Mouse (Mus musculus): ENCODE data around the gene Klkb1.

The Klkb1 gene

DNA sequence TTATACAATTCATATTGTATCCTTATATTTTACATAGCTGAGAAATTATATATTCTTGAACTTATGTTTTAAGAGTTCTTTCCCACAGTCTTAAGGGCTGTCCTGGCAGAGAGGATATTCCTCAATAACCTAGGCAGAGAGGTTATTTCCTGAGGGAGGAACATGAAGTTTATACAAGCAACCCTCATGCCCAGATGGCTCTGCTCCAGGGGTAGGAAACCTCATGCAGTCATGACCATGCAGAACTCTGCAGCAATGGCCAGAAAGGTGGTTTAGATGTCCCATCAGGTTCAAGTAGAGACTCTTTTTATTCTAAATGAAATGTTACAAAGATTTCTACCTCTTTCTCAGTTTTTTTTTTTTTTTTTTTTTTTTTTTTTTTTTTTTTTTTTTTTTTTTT, 25.6 kb downstream of the Klkb1 start:
- in situ Hi-C loops (cut with MboI, MseI) = no loop called here

DNA sequence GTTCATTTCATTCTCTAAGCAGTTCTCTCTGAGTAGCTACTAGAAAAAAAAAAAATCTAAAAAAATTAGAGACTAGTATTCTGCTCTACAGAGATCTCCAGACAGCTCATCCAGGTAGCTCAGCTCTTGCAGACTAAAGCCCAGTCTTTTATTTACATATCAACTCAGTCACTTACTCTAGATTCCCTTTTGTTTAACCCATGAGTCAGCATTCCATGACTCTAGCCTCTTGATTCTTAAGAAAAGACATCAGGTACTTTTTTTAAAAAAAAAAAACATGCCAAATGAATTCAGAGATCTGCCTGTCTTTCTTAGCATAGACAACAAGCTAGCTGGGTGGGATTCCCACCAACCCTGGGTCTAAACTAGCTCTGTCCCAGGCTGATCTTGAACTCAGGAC, 26.2 kb downstream of the Klkb1 start:
- in situ Hi-C loops (cut with MboI, MseI) = no loop called here

DNA sequence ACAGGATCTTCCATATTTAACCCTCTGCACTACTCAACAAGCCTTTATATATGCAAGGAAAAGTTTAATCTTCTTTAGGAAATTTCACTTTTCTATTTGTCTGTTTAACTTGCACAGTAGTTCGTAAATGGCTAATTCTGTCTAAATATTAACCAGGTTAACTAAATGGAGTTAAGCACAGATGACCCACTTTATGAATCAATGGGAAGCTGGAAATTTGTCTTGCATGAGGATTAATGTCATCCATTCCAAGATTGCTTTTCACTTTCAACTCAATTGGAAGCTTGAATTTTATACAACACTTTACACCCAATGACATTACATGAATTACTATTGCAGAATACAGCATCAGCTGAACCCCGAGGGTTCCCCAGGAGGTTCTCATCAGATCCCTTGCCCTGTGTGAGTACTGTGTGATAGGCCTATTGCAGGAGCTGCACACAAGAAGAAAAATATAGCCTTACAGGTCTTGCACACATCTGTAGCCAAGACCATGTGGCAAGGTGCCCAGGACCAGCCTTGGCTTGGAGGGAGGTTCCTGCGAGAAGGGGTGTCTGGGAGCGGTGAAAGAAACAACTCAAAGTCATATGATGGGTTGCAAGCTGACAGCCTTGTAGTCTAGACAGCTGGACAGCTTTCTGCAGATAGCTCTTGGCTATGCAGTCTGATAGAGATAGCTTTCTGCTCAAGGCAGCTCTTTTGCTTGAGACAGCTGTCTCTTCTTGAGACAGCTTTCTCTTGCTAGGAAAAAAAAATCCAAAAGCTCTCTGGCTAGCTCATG, 26.9 kb downstream of the Klkb1 start:
- in situ Hi-C loops (cut with MboI, MseI) = no loop called here

DNA sequence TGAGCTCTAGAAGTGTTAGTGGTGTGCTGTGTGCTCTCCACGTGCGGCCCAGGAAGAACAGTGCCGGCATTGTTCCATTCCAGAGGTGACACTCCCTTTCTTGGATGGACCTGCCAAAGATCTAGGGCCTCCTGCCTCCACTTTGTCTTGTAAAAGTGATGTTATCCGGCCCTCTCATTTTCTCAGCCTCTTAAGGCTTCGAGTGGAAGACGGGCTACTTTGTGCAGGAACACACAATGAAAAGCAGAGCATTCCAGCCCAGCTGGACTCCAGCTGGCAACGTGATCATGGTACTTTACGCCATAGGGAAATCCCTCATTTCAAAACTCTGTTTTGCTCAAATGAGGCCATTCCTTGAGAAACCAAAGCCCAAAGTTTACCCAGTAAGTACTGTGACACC, 27.7 kb downstream of the Klkb1 start:
- in situ Hi-C loops (cut with MboI, MseI) = no loop called here

DNA sequence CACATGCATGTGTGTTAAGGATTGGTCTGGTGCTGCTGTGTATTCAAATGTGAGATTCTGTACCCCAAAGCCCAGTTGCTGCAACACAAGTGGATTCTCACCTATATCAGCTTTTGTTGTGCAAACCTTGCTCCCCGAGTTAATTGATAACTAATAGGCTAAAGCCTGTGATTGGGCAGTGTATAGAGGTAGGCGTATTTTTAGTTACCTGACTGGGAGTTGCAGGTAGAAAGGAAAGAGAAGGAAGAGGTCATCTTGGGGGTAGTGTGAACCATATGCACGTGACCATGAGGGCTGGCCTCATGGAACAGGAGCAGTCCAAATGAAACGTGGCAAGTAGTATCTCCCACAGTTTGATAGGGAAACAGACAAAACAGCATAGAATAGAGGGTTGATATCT, 29.7 kb downstream of the Klkb1 start:
- in situ Hi-C loops (cut with MboI, MseI) = no loop called here

DNA sequence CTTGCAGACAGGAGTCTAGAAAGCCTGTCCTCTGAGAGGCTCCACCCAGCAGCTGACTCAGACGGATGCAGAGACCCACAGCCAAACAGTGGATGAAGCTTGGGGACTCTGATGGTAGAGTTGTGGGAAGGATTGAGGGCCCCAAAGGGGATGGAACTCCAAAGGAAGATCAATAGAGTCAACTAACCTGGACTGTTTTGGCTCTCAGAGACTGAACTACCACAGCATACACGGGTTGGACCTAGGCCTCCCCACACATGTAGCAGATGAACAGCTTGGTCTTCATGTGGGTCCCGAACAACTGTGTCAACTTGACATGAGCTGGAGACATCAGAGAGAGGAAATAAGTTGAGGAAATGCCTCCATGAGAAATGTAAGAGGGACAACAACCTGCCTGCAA, 31.8 kb downstream of the Klkb1 start:
- in situ Hi-C loops (cut with MboI, MseI) = no loop called here

DNA sequence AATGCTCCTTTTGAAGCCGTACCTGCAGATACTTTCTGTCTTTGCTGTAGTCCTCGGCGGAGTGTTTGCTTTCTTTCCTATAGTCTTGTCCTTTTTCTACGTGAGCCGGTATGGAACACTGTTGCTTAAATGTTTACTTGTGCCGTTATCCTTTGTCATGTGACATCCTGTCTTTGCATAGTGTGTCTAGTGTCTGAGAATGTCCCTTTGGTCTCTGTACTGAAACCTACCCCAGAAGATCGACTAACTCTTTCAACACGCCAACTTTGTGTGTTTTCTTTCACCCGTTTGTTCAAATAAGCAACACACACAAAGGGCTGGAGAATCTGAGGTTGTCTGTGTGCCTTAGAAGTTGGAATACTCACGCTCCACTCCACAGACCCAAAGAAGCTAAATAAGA, 32.7 kb downstream of the Klkb1 start, which contains the start of gene F11:
TSS of gene F11 (minus strand) at position 112 of the 400 bp plus-strand sequence.
- in situ Hi-C loops (cut with MboI, MseI) = no loop called here

DNA sequence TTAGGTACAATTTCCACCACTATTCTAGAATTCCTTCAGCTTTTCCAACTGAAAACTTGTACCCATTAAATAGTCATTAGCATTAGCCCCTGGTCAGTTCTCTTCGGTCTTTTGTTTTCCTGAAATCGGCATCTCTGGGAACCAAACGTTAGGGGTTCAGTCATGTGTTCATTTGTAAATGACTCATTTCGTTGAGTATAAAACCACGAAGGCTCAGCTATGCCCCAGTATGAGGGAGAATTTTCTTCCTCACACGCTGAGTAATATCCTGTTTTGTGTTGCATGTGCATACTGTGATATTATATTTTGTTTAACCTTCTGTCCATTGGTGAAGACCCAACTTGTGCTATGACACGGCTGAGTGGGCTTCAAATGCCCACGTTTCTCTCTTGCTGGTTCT, 36.2 kb downstream of the Klkb1 start:
- in situ Hi-C loops (cut with MboI, MseI) = loop anchor here (10.0 kb wide), 1 partner anchor 276 kb away; no protein-coding TSS in a partner anchor

DNA sequence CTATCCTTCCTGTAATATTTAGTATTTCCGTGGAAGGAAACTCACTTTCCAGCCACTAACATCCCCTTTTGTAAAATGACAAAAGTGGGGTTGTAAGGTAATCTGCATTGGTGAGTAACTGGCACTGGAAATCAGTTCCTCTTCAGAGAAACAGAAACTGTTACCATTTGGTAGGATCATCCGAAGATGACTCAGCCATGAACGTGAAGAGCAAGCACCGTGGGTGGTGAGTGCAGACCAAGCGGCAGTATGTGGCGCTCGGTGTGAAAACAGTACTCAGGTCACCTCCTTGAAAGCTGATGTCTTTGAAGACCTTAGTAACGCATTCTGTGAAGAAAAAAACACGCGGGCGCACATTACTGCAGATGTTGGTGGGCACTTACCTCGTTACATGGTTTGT, 39.6 kb downstream of the Klkb1 start:
- in situ Hi-C loops (cut with MboI, MseI) = loop anchor here (10.0 kb wide), 1 partner anchor 280 kb away; no protein-coding TSS in a partner anchor

DNA sequence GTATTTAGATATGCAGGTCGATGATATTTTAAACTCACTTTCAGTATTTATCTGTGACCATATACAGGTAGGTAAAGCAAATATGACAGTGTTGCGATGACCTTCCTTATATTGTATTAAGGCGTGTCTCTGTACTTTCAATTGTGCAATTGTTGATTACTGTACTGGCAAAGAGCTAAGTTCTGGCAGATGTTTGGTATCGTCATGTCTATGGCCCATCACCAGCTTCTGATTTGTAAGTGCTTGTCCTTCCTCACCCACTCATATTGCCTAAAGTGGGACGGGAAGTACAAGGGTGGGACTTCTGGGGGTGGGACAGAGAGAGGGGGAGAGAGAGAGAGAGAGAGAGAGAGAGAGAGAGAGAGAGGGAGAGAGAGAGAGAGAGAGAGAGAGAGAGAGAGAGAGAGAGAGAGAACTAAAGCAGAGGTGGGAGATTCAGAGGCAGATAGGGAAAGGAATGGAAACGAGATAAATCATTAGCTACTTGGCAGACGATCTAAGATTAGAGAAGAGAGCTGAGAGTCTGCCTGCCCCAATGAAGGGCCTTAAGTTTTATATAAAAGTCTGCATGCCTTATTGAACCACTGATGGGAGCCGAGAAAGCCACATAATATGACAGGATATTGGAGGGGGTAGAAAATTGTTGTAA, 40.3 kb downstream of the Klkb1 start:
- in situ Hi-C loops (cut with MboI, MseI) = loop anchor here (10.0 kb wide), 1 partner anchor 280 kb away; no protein-coding TSS in a partner anchor

DNA sequence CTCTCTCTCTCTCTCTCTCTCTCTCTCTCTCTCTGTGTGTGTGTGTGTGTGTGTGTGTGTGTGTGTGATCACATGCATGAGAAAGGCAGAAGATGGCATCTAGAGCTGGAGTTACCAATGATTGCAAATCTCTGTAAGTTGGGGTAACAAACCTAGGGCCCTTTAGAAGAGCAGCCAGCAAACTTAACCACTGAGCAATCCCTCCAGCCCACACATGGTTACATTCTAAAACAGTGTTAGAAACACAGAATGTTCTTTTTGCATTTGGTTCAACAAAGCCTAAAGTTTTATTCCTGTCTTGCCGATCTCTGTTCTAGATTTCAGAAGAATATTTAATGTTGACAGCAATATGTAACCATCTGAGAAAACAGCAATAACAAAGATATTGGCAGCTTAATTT, 41.1 kb downstream of the Klkb1 start:
- in situ Hi-C loops (cut with MboI, MseI) = loop anchor here (10.0 kb wide), 1 partner anchor 281 kb away; no protein-coding TSS in a partner anchor

DNA sequence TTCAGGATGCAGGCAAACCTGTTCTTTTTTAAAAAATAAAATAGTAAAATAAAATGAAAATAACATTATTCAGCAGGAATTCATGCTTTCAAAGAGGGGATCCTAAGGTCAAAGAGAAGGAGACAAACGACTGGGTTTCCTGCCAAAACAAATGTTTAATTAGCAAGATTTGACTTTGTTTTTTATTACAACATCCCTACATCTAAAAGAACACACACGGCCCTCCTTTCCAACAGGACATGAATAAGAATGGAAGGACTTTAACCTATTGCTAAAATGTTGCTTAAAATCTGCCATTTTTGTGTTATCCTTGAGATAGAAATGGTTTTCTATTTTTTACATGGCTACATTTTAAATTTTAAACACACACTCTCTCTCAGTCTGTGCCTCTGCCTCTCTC, 41.5 kb downstream of the Klkb1 start:
- in situ Hi-C loops (cut with MboI, MseI) = loop anchor here (10.0 kb wide), 1 partner anchor 282 kb away; no protein-coding TSS in a partner anchor

DNA sequence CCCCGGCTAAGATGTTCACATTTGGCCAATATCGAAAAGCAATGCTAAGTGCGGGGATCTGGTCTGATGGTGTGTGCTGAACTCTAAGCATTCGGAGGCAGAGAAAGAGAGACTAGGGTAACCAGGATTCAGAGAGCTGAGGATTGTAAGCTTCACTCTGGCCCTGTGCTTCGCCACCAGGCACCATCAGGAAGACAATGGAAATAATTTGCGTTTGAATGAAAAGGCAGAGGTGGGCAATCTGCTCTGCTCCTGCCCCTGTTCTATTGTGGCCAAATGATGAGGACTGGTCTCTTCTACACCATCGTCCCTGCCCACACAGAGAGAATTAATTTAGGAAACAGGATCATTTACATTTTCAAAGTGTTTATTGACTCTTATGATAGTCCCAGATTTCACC, 48.4 kb downstream of the Klkb1 start:
- in situ Hi-C loops (cut with MboI, MseI) = no loop called here

DNA sequence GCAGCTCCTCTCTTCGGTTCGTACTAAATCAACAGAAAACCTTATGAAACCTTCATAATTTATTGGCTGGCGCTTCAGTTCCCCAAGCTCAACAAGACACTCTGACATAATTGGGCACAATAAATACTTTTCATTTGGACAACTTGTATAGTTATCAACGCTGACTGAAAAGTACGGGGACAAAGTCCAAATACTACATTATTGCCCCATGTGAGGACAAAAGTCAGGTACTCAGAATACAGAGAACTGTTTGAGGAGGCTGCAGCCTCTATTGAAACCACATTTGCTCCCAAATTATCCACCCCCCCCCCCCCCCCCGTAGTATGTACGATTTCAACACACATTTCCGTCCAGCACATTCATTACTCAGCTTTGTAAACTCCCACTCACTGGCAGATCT, 55.3 kb downstream of the Klkb1 start:
- in situ Hi-C loops (cut with MboI, MseI) = no loop called here

DNA sequence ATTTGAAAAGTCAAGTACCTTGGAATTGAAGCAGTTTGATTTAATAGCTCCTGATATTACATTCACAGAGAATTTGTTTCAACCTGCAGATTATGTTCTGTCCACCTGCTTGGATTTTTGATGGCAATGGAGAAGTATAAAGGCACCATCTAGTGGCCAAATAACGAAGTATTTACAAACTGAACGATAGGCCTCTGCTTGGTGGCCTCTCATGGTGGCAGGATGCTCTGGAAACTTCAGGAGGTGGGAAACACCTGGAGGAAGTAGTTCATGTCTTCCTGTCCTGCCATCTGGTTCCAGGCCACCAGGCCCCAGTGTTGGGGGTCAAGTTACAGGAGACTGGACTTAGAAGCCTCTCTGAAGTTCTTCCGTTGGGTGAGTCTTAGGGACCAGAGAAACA, 56.4 kb downstream of the Klkb1 start:
- in situ Hi-C loops (cut with MboI, MseI) = no loop called here

DNA sequence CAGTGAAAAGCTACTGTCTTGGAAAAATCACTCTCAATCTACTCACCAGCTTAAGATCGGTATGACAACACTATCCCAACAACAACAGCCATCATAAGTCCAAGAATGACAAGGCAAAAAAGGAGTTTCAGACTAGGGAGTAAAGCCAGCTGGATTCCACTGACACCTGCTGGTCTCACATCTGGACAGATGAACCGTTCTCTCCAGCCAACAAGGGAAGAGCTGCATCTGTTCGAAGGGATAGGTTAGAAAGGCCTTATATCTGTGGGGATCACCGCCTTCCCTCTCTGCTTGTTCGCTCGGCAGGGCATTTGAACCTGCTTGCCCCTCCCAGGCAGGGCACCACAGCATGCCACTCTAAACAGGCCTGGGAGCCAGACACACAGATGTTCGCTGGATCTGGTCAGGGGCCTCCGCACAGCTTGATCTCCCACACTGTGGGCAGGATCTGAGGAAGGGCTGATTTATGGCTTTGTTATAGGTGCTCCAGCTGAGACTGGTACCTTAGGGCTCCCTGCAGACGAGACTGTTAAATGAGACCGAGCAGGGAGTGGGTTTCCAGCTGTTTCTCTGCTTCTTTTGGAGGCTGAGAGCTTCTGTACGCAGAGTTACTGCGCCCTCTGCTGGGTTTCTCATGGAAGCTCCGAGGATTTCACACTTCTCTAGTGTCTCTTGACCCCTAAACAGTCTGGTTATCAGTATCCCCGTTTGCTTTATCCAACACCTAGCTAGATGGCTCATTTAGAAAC, 58.3 kb downstream of the Klkb1 start:
- in situ Hi-C loops (cut with MboI, MseI) = no loop called here

DNA sequence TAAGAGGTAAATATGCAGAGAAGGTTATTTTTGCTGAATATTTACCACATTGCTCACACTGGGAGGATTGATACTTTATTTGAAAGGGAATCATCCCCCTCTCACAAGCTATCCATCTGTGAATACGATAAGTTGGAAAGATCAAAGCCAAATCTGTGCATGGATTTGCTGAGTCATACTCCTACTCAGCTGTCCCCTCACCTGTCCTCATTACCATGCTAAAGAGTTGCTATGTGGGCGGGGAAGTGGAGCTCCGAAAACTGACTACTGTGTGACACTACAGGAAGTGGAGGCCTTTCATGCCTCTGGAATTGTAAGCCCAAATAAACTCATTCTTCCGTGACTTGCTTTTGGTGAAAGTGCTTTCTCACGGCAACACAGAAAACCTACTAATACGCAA, 59.4 kb downstream of the Klkb1 start:
- in situ Hi-C loops (cut with MboI, MseI) = no loop called here

DNA sequence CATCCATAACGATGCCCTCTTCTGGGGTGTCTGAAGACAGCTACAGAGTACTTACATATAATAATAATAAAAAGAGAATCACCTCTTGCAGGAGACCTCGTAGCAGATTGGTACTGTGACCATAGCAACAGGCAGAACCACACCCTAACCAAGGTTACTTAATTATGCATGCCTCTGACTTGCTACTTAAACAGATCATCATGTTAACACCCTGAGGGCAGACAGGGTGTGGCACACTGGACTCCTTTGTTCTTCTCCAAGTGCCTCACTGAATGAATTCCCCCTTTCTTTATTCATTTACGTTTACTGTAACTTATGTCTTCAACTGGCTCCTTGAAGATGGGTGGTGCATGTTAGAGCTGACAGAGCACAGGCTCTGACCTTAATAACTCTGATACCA, 61.4 kb downstream of the Klkb1 start:
- in situ Hi-C loops (cut with MboI, MseI) = no loop called here

All from T-helper 2 cell (primary cell).